Mouse (Mus musculus): ENCODE measurements at regions not wholly inside any gene's neighbourhood (a gene's known extent, or its start where the extent isn't known, plus 50 kb on each side); places are given as distances from the start of the nearest gene placed in this dataset.
A peak's percentile ranks its signal among the peaks of the same experiment; 100 is the strongest.

DNA sequence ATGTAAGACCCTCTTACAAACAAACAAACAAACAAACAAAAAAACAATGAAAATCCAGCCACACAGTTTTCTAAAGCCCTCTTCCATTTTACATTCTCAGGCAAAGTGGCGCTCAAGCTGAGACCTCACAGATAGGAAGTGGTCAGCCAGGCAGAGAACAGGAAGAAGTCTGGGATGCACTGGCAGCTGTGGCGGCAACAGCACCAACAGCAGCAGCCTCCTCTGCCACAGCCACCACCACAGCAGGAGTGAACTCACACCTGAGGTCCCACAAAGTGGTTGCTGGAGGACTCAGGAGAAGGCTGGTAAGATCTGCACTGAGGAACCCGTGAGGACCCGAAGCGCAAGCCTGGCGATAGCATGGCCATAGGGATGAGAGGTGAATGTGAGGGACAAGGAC lies 156.3 kb downstream of the Grm4 start:
- peak in 1 of 2 experiments; percentile 37 for DNase-seq (ENCODE audit: low spot score in 2 of 2)

DNA sequence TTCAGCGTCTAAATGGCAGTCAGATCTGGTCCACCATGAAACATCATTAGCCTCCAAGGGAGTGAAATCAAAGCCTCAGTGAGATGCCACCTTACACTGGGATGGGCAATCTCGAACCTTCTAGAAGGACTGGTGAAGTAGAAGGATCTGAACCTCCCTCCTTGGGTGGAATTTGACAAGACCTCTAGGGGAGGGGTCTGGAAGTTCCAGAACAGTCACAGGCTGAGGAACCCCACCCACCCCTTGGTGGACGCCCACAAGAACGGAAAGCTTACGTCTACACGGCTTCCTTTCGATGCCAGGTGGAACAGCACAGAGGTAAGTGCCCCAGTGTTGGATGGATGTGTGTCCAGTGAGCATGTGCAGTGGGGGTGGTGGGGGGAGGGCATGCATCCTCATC lies 156.9 kb downstream of the Grm4 start:
- DNase-seq (ENCODE audit: low spot score in 2 of 2), result no peak

DNA sequence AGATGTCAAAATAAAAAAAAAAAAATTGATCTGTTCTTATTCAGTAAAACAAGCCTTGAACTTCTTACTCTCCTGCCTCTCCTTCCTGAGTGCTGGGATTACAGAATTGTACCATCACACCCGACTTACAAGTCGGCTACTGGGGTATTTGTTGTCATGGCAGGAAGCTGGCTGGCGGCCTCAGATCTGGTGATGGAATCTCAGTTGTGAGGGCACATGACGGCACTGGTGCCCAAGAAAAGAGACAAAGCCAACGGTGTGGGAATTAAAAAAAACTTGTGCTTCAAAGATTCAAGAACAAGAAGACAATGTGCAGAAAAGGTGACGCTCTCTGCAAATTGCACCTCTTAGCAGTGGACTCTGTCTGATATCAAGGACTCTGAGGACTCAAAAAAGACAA lies 157.3 kb downstream of the Grm4 start:
- DNase-seq (ENCODE audit: low spot score in 2 of 2), result peak in 1 of 2 experiments; percentile 5

DNA sequence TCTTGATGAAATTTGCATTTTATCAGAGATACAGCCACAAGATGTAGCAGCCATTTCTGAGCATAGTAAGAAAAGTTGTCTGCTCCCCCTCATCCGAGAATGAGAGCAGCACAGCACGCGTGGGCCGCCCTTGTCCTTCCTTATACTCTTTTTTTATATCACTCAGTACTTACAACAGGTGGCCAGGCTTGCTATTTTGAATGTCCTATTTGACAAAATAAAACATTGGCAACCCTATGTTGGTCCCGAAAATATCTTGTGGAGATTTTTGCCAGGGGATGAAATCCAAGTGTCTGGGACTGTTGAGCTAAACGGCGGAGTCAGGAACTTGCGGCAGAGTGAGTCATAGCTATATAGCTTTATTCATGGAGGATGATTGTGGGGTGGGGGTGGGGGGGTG lies 158.0 kb upstream of the Lemd2 start:
- no peak for DNase-seq (ENCODE audit: low spot score in 2 of 2)

DNA sequence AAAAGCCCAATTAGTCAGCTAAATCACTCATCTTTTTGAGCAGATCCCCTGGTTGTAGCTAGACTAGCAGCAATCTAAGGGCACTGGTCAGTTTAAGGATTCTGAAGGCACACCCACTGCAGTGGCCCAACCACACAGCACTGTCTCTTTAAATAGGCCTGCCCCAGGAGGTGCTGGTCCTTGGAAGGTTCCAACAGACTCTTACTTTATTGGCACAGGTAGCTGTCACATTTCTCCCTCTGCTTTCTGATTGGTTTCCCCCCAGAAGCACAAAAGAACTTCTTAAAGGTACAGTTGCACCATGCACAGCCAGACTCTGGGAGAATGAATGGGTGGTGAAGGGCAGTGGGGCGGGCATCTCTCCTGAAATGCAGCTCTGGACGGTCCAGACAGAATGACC lies 157.1 kb upstream of the Lemd2 start:
- DNase-seq (ENCODE audit: low spot score in 2 of 2), result no peak

DNA sequence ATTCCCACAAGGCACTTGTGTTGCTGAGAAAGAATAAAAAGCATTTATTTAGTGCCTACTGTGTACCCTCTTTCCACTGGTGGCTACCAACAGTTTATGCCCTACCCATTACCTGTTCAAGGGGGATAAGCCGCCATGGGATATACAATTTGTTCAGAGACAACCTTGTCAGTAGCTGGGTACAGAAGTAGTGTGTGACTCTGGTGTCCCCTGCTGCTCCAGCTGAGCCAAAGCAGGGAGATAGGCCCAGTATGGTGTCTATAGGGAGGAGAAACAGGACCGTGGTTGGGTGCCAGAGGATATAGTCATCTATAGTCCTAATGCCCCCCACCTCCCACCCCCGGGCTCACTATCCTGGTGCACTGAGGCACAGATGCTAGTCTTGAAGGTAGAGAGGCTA lies 152.6 kb upstream of the Lemd2 start:
- no peak for DNase-seq (ENCODE audit: low spot score in 2 of 2)

DNA sequence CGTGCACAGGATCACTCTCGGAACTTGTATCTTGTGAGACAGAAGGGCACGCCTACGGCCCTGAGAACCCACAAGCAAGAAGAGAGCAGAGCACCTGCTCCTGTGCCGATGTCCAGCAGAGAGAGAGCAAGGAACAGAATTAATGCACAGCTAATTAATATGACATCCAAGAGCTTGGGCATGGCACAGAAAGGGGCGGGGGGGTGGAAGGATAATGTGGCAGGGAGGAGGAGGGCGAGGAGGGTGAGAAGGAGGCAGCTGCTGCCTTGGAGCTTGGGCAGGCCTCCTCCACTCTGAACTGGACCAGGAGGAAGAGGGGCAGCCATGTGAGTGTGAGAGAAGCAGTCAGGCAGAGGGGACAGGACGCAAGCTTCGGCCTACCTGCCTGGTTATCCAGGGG lies 151.4 kb upstream of the Lemd2 start:
- DNase-seq (ENCODE audit: low spot score in 2 of 2), result no peak

DNA sequence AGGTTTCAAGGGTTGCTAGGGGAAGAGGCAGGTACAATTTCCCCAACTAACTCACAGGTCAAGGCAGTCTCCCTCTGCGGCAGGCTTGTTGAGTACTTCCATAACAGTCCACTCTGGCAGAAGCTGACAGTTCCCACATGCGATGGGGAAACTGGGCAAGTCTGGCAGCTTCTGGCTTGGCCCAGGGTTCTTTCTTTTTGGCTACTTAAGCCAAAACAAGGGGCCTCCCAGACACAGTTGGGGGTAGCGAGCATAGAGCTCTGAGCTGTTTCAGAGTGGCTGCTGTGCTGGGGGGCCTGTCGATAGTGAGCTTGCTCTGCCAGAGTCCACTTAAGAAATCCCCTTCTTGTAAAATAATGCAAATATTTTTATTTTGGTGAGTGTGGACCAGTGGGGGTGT lies 150.8 kb upstream of the Lemd2 start:
- DNase-seq (ENCODE audit: low spot score in 2 of 2), result no peak

DNA sequence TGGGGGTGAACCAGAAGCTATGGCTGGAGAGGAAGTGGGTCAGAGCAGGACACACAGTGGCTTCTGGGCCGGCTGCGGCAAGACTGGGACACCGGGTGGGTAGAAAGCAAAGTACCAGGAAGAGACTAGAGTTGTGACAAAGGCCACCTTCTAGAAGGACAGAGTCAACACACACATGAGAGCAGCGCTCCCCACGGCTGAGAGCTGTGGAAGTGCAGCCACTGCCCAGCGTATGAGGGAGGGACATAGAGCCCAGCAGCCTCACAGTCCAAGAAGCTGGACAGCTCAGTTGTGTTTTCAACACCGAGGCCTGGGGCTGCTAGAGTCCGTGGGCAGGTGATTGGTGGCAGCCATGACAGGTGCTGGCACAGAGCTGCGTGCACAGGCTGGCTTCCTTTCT lies 145.6 kb upstream of the Lemd2 start:
- peak in 1 of 2 experiments; percentile 10 for DNase-seq (ENCODE audit: low spot score in 2 of 2)

DNA sequence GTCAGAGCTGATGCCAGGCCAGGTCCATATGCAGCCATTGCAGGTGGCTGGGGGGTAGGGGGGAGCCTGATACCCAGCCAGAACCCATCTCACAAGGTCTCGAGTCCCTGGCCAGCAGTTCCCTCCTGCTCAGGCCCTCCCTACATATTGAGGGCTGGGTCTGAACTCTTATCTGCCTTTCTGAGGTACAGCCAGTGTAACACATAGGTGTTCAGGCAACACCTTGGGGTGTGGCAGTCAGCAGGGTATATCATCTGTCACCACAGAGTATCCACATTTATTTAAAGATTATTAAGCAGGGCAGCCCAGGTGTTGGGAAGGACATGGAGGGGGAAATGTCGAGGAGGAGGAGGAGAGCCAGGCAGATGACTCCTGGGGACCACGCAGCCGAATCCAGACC lies 145.2 kb upstream of the Lemd2 start:
- no peak for DNase-seq (ENCODE audit: low spot score in 2 of 2)

DNA sequence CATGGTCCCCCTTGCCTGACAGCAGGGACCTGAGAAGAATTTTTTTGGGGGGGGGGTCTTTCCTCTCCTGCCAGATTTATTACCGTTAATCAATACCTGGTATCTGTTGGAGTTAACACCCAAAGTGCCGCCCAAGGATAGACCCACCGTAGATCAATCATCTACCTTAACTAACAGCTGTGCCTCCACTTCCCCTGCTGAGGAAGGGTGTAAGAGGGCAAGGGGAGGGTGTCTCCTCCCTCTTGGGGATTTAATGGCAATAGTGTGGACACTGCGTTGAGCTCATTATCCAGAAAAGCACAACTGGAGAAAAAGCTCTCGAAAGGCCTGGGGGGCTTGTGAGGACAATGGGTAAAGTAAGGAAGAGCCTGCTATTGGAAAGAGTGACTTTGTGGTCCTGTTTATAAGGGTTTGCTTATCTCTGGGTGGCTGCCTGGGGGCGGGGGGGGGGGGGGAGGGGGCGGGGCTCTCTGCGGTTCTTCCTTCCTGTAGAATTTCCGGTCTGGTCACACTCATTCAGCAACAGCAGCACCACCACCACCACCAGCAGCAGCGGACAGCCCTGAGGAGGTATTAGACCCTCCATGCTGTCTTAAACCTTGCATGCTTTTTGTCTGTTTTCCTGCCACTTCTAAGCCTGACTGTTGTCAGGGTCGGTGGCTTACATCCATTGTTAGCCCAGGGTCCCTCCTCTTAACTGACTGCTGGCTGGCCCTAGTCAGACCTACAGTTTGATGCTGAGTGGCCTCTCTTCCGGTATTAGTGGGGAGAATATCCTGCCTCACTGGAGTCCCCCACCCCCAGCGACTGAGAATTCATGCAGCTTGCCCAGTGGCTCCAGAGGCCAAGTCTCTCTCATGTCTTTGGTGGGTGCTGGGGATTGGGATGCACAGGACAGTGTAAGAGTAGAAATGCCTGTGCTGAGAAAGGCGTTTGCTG lies 138.0 kb upstream of the Lemd2 start:
- peak; percentile 71 to 81 for DNase-seq (ENCODE audit: low spot score in 2 of 2)

DNA sequence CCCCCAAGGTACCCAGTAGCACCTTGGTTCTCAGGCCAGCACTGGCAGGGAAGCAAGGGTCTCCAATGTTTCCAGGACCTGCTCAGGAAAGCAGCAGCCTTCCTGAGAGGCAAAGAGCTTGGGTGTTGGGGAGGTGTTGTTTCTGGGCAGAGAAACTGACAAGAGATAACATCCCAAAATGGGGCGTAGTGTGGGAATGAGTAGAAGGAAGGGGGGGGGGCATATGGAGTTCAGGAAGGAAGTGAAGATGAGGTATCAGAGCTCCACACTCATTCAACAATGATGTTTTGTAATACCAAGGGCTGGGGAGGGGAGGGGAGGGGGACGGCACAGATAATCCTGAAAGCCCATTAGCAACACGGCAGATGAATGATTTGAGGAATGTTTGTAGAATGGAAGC lies 135.6 kb upstream of the Lemd2 start:
- DNase-seq (ENCODE audit: low spot score in 2 of 2), result no peak

DNA sequence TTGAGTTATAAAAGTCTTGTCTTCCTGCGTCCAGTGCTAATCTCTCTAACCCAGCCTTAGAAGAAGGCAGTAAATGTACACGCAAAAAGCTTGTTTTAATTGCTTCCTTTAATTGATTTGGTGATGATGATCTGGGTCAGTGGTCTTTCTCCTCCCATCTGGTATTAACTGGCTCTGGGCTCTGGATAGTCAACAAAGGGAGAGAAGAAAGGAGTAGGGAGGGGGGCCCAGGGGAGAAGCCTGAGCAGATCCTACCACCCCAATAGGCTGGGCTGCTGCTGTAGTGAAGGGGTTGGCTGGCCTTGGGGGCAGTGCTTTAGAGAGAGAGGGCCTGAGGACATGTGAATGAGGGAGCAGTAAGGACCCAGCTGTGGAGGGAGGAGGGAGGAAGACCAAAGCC lies 135.0 kb upstream of the Lemd2 start:
- DNase-seq (ENCODE audit: low spot score in 2 of 2), result no peak

DNA sequence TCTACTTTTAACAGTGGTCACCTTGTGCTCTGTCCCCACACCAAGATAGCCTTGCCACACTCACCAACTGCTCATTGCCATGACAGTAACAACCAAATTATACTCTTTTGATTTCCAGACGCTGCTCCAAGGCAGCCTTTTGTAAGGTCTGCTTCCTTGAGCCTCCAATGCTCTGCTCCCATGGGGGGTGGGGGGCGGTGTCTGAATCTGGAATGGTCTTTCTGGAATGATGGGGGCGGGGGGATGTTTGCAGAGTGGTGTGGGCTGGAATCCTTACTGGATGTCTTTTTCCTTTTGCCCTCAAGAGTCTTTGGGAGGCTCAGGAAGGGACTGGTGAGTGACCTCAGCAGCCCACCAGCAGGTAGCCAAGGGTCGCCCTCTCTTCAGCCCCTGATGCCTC lies 131.4 kb upstream of the Lemd2 start:
- no peak for DNase-seq (ENCODE audit: low spot score in 2 of 2)

DNA sequence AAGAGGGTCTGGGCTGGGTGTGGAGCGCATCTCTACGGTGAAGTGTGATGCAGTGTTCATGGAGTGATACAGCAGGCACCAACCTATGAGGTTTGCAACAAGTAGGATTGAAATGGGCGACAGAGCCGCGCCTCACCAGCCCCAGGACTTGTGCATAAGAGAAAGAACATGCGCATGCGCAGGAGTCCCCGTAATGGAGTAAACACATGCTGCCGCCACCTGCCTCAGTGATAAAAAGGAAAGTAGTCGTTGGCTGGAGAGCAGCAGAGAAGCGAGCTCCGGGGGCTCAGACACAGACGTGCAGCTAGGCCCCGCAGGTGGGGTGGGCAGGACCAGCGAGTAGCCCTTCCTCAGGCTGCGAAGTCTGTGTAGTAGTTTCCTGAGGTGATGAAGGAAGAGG lies 129.3 kb upstream of the Lemd2 start:
- DNase-seq (ENCODE audit: low spot score in 2 of 2), result no peak

DNA sequence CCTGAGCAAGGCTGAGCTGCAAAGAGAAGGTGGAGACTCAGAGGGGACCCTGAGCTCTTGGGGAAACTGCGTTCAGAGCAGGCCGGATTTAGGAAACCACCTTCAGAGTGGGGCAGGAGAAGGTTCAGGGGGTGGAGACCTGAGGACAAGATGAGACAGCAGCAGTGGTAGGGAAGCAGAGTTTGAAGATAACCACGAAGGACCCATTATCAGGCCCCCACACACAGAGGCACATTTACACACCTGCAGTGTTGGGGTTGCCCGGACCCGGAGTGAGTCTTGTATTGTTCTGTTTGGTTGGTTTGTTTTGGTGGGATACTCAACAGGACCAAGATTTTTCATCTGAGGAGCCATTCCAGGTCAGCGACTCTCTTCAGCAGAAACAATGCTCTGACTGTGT lies 128.9 kb upstream of the Lemd2 start:
- DNase-seq (ENCODE audit: low spot score in 2 of 2), result no peak

DNA sequence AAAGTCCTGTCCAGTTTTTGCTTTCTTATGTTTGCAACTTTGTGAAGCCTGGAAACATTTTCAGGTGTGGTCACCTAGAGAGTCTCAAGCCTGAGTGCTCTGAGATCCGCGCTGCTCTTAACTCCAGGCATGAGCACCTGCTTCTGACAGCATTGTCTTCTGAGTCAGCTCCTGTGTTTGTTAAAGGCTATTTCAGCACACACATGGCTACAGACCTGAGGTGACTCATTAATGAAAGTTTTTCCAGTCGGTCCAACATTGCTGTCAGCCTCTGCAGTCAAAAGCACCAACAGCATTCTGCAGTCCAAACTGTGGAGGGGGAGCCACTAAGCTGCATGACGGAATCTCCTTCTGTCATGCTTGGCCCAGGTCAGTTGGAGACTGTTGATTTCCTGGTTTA lies 127.8 kb upstream of the Lemd2 start:
- no peak for DNase-seq (ENCODE audit: low spot score in 2 of 2)

DNA sequence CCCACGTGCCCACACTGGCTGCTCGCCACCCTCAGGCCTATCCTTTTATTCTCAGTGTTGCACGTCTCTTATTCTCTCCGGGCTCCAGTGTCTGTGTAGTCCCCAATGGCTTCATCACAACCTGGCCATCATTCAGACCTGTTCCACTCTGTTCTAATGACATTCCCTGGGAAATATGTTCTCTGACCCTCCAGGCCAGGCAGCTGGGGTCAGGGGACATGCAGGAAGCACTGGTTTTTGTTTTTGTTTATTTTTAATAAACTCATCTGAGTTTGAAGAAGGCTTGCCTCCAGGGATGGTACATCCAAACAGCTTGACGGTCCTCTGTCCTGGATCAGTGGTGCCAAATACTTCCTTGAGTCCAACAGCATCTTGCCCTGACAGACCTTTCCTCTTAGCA lies 127.4 kb upstream of the Lemd2 start:
- no peak for DNase-seq (ENCODE audit: low spot score in 2 of 2)

DNA sequence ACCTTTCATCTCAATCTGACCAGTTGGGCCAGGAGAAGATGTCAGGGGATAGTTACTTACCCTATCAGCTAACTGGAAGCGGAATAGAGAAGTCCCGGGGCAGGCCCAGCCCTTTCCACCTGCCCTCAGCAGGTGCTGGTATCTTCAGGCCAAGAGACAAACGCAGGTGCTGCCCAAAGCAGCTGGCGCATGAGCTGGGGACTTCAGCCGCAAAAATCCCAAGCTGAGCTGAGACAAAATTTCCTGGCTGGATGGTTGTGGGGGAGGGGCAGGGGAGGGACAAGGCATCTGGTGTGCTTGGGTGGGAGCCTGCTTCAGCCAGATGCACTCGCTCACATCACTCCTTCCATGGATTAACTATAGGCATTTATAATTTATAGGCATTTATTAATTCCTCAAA lies 125.5 kb upstream of the Lemd2 start:
- no peak for DNase-seq (ENCODE audit: low spot score in 2 of 2)

DNA sequence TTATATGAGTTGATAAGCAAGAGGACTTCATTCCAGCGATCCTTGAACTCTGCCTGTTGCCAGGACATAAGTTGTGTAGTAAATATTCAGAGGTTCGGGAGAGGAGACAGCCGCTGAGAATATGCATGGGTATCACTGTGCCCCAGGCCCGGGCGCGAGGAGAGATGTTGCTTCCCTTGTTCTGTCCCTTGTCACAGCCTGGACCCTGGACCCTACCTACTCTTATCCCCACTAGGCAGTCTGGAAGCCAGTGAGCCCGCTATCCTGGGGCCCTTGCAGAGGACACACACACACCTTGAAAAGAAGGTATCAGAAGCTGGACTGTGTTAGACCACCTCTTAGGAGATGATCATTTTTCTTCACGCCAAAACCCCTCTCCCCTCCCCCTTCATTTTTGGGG lies 124.9 kb upstream of the Lemd2 start:
- DNase-seq (ENCODE audit: low spot score in 2 of 2), result no peak

DNA sequence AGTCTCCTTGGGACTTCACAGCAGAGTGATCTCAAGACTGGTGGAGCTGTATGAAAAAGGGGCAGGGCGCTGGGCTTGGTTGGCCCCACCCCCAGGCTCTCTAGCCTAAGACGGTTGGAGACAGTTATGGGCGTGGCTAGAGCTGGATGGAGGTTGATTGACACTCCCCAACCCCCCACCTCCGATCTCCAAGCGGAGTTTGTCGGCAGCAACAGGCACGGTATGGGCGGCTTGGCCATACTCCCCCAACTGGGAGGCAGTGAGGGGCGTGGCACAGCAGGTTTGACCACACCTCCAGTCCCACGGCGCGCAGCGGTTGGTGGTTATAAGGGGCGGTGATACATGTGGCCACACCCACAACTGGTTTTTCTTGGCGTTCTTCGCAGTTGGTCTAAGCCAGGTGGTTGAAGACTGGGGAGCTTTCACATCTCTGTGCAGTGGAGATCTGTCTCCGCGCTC lies 120.8 kb upstream of the Lemd2 start:
- peak; percentile 74 to 78 for DNase-seq (ENCODE audit: low spot score in 2 of 2)

DNA sequence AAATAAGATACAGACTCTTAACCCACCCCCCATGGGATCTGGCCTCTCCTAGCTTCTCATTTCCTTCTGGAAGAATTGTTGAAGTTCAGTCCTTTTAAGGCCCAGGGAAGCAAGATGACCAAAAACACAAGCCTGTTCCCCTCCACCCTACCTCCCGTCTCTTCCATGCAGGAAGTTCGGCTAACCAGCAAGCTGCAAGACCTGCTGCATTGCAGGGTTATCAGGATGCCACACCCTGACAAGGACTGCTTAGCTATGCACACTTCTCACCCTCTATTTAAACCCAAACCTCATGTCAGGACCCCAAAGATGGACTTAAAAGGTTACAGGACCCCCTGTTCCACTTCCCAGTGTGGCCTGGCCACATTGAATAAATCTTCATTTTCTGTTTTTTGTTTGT lies 119.2 kb upstream of the Lemd2 start:
- DNase-seq (ENCODE audit: low spot score in 2 of 2), result no peak

DNA sequence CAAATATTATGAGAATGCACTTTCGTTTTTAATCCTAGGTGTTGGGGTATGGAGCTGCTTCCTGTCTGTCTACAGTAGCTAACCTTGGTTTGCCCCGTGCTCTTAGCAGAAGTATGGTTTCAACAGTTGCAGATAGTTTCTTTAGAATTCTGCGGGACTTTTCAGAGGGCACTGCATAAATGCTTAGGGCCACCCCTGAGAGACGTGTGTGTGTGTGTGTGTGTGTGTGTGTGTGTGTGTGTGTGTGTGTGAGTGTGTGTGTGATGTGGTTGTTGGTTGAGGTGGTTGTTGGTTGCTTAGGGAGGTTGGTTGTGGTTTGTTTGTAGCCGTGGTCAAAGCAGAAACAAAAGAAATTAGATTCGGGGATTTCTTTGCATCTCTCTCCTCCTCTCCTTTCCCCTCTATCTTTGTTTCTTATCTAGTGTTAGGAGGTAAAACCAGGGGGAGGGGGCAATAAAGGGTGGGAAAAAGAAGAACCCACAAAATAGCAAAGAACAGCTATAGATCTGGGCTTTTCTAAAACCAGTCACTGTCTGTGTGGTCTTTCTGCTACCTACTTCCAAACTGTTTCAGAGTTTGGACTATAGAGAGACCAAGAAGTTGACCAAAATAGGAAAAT lies 118.7 kb upstream of the Lemd2 start:
- DNase-seq (ENCODE audit: low spot score in 2 of 2), result peak; percentile 75 to 84
